Mouse (Mus musculus) cerebellum, adult 2 months (tissue): ENCODE data around the gene Rhd. TPM values are rescaled to one million over a fixed set of nuclear protein-coding genes. Genes with fewer than 3 reads are reported as not detected.

ENCODE experiments used
- DNase-seq, 2 experiments: peaks; one replicate each; pipeline ENCODE4 v3.0.0; 2021
- H3K27ac ChIP-seq: fragments of 200-500 bp; 2 replicates; pipeline ENCODE4 v1.5.1; 2012; ENCODE audit warnings: low read length, control low read depth, inconsistent platforms; ENCODE audit not compliant: insufficient read depth
- H3K27me3 ChIP-seq: fragments of 200-500 bp; 2 replicates; pipeline ENCODE4 v1.6.1; 2012; ENCODE audit warnings: inconsistent platforms, mild to moderate bottlenecking, low read length, moderate library complexity; ENCODE audit not compliant: control insufficient read depth, insufficient read depth
- H3K4me1 ChIP-seq: fragments of 200-500 bp; 2 replicates; pipeline ENCODE4 v1.6.1; 2011; ENCODE audit warnings: low read length; ENCODE audit not compliant: control insufficient read depth, insufficient read depth
- H3K4me3 ChIP-seq: fragments of 200-500 bp; replicated peaks from 2 replicates; pipeline ENCODE3; 2011; ENCODE audit warnings: mild to moderate bottlenecking, low read depth, low read length, control low read depth; ENCODE audit not compliant: insufficient read depth
- CTCF ChIP-seq: fragments of 200-500 bp; IDR thresholded peaks from 2 replicates; pipeline ENCODE4 v1.5.1; 2011; ENCODE audit warnings: low read depth, mild to moderate bottlenecking, control low read depth, low read length, moderate library complexity, borderline replicate concordance; ENCODE audit not compliant: insufficient read depth
- POLR2A ChIP-seq: fragments of 200-500 bp; IDR thresholded peaks from 2 replicates; pipeline ENCODE4 v1.6.1; 2011; ENCODE audit warnings: low read length, control low read depth, borderline replicate concordance; ENCODE audit not compliant: insufficient read depth
- WGBS: fragments of 180-500 bp; shearing (Covaris S2); methylation state at CpG from one replicate; pipeline ENCODE4 v1.1.7; 2018; 5-methylcytosine and 5-hydroxymethylcytosine counted together
- polyA plus RNA-seq: library from polyadenylated mRNA; depleted of rRNA; stranded (reverse); fragments of >200 nt; gene quantifications from 2 replicates; pipeline ENCODE4 v1.2.3, GENCODE M21; 2012

Rhd gene
- polyA plus RNA-seq, 1 experiment: 1.0 TPM

- Histone ChIP-seq H3K27me3 (peaks cover 1% of the 10 kb centered on the region; the same call in 1 of the 2 replicates), H3K4me3 (no peak overlapping the region), H3K27ac (no peak overlapping the region), H3K4me1 (peaks cover 2% of the 10 kb centered on the region; the same call in 1 of the 2 replicates)
- TF ChIP-seq POLR2A (no peak), CTCF (no peak)
- DNase-seq: no peak
- 75% methylated on average over 7 of the region's 7 CpGs for WGBS
Observed at GRCm38 (mm10) chr4:134869815-134870375, 5.6 kb downstream of the Rhd start.

- no peak for TF ChIP-seq CTCF
- TF ChIP-seq POLR2A: no peak
- H3K4me1 ChIP-seq: peaks cover 2% of the 10 kb centered on the region; the same call in 1 of the 2 replicates
- no peak overlapping the region for H3K4me3 ChIP-seq
- no peak for DNase-seq
- H3K27me3 ChIP-seq: peaks cover 1% of the 10 kb centered on the region; the same call in 1 of the 2 replicates
- no peak overlapping the region for H3K27ac ChIP-seq
- 74% methylated on average over 4 of the region's 4 CpGs for WGBS
Observed at GRCm38 (mm10) chr4:134871477-134871876, 7.1 kb downstream of the Rhd start.

DNA sequence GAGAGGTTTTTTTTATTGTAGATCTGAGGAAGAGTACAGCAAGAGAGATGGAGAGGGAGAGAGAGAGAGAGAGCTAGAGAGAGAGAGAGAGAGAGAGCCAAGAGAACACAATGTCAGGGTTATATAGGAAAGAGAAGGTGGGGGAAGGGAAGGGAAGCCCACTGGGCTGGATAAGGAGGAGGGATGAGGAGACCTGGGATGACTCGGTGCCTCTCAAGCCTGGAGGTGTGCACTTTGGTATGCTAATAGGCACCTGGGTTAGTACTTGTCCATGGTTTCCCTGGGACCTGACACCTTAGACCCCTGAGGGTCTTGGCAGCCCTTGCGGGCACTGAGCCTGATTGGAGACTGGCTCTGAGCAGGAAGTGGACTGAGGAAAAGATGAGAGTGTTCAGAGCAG is 7.6 kb downstream of the Rhd start:
- DNase-seq: no peak
- Histone ChIP-seq H3K4me3 (no peak overlapping the region), H3K4me1 (peaks cover 2% of the 10 kb centered on the region; the same call in 1 of the 2 replicates), H3K27me3 (peaks cover 1% of the 10 kb centered on the region; the same call in 1 of the 2 replicates), H3K27ac (no peak overlapping the region)
- TF ChIP-seq CTCF (no peak), POLR2A (no peak)
- WGBS: 73% methylated on average over 2 of the region's 2 CpGs

- no peak overlapping the region for H3K4me3 ChIP-seq
- H3K27ac ChIP-seq: no peak overlapping the region
- H3K4me1 ChIP-seq: 0 out of 2 replicates have a peak, but pooled peaks cover 4% of the 10 kb centered on the region
- TF ChIP-seq CTCF (no peak), POLR2A (no peak)
- DNase-seq: no peak
- 87% methylated on average over 9 of the region's 9 CpGs for WGBS
- H3K27me3 ChIP-seq: no peaks in the 10 kb centered on the region
Observed at GRCm38 (mm10) chr4:134876171-134876570, 11.8 kb downstream of the Rhd start.

DNA sequence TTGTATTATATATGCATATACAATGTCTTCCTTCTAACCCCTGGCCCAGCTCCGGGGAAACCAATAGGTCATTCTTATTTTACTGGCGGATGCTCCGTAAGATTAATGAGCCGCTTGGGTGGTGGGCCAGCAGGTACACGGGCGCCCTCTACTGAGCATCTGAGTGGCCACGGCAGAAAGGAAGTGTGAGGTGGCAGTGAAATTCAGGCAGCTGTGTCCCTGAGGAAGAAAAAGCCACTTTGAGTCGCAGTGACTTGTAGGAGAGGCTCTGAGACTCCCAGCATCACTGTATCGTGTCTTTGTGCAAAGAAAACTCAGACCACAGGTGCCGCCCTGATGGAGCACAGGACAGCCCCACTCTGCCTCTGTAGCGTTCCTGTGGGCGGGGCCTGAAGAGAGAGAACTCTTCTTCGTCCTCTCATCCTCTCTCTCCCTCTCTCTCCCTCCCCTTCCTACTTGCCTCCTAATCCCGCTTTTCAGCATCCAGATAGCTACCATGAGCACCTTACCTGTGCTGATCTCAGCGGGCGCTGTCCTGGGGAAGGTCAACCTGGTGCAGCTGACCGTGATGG is 15.2 kb downstream of the Rhd start:
- WGBS: 2% methylated on average over 17 of the region's 17 CpGs

DNA sequence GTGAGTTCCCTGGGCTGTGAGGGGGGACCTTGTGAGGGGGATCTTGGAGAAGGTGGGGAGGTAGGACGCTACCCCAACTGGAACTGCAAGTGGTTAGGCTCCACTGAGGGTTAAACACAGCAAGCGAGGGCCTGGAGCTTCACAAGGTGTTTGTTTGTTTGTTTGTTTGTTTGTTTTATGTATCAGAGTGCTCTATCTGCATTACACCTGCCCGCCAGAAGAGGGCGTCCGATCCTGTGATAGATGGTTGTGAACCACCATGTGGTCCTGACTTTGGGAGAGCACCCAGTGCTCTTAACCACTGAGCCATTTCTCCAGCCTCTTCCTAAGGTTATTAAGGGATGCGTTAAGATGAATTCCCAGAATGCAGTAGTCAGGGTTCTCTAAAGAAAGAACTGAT is 15.7 kb downstream of the Rhd start:
- TF ChIP-seq POLR2A (no peak), CTCF (peak; percentile 62; the same call in 1 of the 2 replicates)
- Histone ChIP-seq H3K27me3 (no peaks in the 10 kb centered on the region), H3K4me3 (no peak overlapping the region), H3K27ac (no peak overlapping the region), H3K4me1 (0 out of 2 replicates have a peak, but pooled peaks cover 4% of the 10 kb centered on the region)
- DNase-seq: no peak
- WGBS: 47% methylated on average over 6 of the region's 6 CpGs

More for the DNA sequence above, 15.2 kb downstream of the Rhd start:
- Histone ChIP-seq H3K27ac (no peak overlapping the region), H3K4me1 (0 out of 2 replicates have a peak, but pooled peaks cover 4% of the 10 kb centered on the region), H3K27me3 (no peaks in the 10 kb centered on the region), H3K4me3 (peak overlapping the region; percentile 48)
- DNase-seq: peak; percentile 65 to 79
- TF ChIP-seq POLR2A (no peak), CTCF (peak; percentile 75)

- 0 out of 2 replicates have a peak, but pooled peaks cover 4% of the 10 kb centered on the region for H3K4me1 ChIP-seq
- DNase-seq: peak in 1 of 2 experiments; percentile 30
- no peak overlapping the region for H3K27ac ChIP-seq
- no peaks in the 10 kb centered on the region for H3K27me3 ChIP-seq
- 38% methylated on average over 7 of the region's 7 CpGs for WGBS
- TF ChIP-seq POLR2A: no peak
- peak; percentile 50; the same call in 1 of the 2 replicates for TF ChIP-seq CTCF
- no peak overlapping the region for H3K4me3 ChIP-seq
Observed at GRCm38 (mm10) chr4:134883266-134883665, 18.9 kb downstream of the Rhd start.

DNA sequence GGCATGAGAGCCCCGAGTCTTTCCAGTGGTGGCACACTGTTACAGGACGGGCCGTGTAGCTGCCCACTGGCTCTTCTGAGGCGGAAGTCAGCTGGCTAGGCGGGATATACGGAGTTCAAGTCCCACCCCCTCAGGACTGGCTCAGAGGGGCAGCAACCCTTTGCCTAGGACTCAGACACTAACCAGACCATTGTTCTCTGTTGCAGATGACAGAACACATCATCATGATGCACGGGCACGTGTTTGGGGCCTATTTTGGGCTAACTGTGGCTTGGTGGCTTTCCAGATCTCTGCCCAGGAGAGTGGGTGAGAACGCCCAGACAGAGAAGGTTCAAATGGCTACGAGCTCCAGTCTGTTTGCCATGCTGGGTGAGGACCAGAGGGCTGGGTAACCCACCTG is 19.5 kb downstream of the Rhd start:
- Histone ChIP-seq H3K4me3 (no peak overlapping the region), H3K27ac (no peak overlapping the region), H3K27me3 (no peaks in the 10 kb centered on the region), H3K4me1 (0 out of 2 replicates have a peak, but pooled peaks cover 4% of the 10 kb centered on the region)
- DNase-seq: no peak
- no peak for TF ChIP-seq POLR2A
- TF ChIP-seq CTCF: no peak
- WGBS: 75% methylated on average over 10 of the region's 10 CpGs
